Mouse (Mus musculus) CH12.LX (cell line): Measurements from ENCODE around the gene Gns. TPM values are rescaled to one million over a fixed set of nuclear protein-coding genes. Genes with fewer than 3 reads are reported as not detected.
A peak's percentile ranks its signal among the peaks of the same experiment; 100 is the strongest.

ENCODE experiments used
- DNase-seq: peaks from one replicate; pipeline ENCODE4 v3.0.0-alpha.2; 2013; ENCODE audit errors: extremely low read depth
- H3K27ac ChIP-seq: 2 replicates; pipeline ENCODE4 v1.5.1; 2012; ENCODE audit warnings: low read depth, mild to moderate bottlenecking, control low read depth, moderate library complexity; ENCODE audit not compliant: insufficient read depth
- H3K27me3 ChIP-seq: replicated peaks from 2 replicates; pipeline ENCODE3; 2012; ENCODE audit warnings: inconsistent platforms
- H3K36me3 ChIP-seq, 2 experiments: replicated peaks in 1 of 2; 2 replicates each; pipeline versions ENCODE3 to v1.6.1; 2012; ENCODE audit warnings: inconsistent platforms in 1 of 2, low read length in 1 of 2, mild to moderate bottlenecking in 1 of 2, mixed read lengths in 1 of 2, moderate library complexity in 1 of 2; ENCODE audit not compliant: control insufficient read depth in 1 of 2, insufficient read depth in 1 of 2
- H3K4me1 ChIP-seq, 2 experiments: 2 replicates each; pipeline ENCODE4 v1.6.1; 2012; ENCODE audit warnings: inconsistent platforms in 1 of 2, moderate library complexity in 1 of 2; ENCODE audit not compliant: insufficient read depth in 2 of 2, control insufficient read depth in 1 of 2
- H3K4me2 ChIP-seq: 2 replicates; pipeline ENCODE4 v1.6.1; 2012; ENCODE audit warnings: low read depth, mild to moderate bottlenecking, control low read depth; ENCODE audit not compliant: poor library complexity, insufficient read depth, severe bottlenecking
- H3K4me3 ChIP-seq, 3 experiments: fragments of 150-350 bp in 1 of 3; sonication (generic) in 1 of 3; replicated peaks in 1 of 3; 2 replicates each; pipeline versions ENCODE3 to v1.5.1; 2011 to 2012; ENCODE audit warnings: low read depth in 2 of 3, low read length in 2 of 3, mild to moderate bottlenecking in 2 of 3, moderate library complexity in 2 of 3, control low read depth in 1 of 3, improper control_type of control experiment in 1 of 3, inconsistent platforms in 1 of 3, mixed read lengths in 1 of 3; ENCODE audit not compliant: poor library complexity in 1 of 3
- H3K79me2 ChIP-seq: replicated peaks from 2 replicates; pipeline ENCODE4 v1.6.1; 2012; ENCODE audit warnings: mild to moderate bottlenecking, moderate library complexity; ENCODE audit not compliant: control insufficient read depth, poor library complexity, insufficient read depth, severe bottlenecking; ENCODE audit errors: extremely low read depth
- H3K9ac ChIP-seq: 2 replicates; pipeline ENCODE4 v1.6.1; 2012; ENCODE audit warnings: low read depth, mild to moderate bottlenecking, control low read depth, moderate library complexity; ENCODE audit not compliant: insufficient read depth
- H3K9me3 ChIP-seq: replicated peaks from 2 replicates; pipeline ENCODE3; 2012; ENCODE audit warnings: low read length, inconsistent platforms, mixed read lengths
- BHLHE40 ChIP-seq: IDR thresholded peaks from 2 replicates; pipeline ENCODE4 v1.6.1; 2011; ENCODE audit warnings: mild to moderate bottlenecking, low read depth, low read length, improper control_type of control experiment
- CHD1 ChIP-seq: IDR thresholded peaks from 2 replicates; pipeline ENCODE4 v1.6.1; 2012; ENCODE audit warnings: low read depth, low read length, improper control_type of control experiment, inconsistent platforms
- E2F4 ChIP-seq: IDR thresholded peaks from 2 replicates; pipeline ENCODE4 v1.6.1; 2011; ENCODE audit warnings: low read depth, low read length, improper control_type of control experiment; ENCODE audit not compliant: insufficient replicate concordance
- EP300 ChIP-seq: IDR thresholded peaks from 2 replicates; pipeline ENCODE4 v1.6.1; 2011; ENCODE audit warnings: low read length, improper control_type of control experiment
- ETS1 ChIP-seq: conservative IDR thresholded peaks from 2 replicates; pipeline ENCODE4 v1.6.1; 2012; ENCODE audit warnings: low read depth, mild to moderate bottlenecking, inconsistent platforms, low read length, improper control_type of control experiment, moderate library complexity
- GABPA ChIP-seq: IDR thresholded peaks from 2 replicates; pipeline ENCODE4 v1.6.1; 2012; ENCODE audit warnings: low read depth, low read length, improper control_type of control experiment, inconsistent platforms; ENCODE audit not compliant: insufficient replicate concordance
- HCFC1 ChIP-seq: IDR thresholded peaks from 2 replicates; pipeline ENCODE4 v1.6.1; 2012; ENCODE audit warnings: low read depth, mild to moderate bottlenecking, inconsistent platforms, low read length, improper control_type of control experiment
- IRF4 ChIP-seq: IDR thresholded peaks from 2 replicates; pipeline ENCODE4 v1.6.1; 2014; ENCODE audit warnings: low read depth, mild to moderate bottlenecking, inconsistent platforms, low read length, improper control_type of control experiment
- JUND ChIP-seq: conservative IDR thresholded peaks from 2 replicates; pipeline ENCODE4 v1.6.1; 2011; ENCODE audit warnings: low read depth, low read length, improper control_type of control experiment
- MAX ChIP-seq: IDR thresholded peaks from 2 replicates; pipeline ENCODE4 v1.6.1; 2011; ENCODE audit warnings: low read length, improper control_type of control experiment
- MEF2A ChIP-seq: IDR thresholded peaks from 2 replicates; pipeline ENCODE4 v1.6.1; 2014; ENCODE audit warnings: low read depth, mild to moderate bottlenecking, inconsistent platforms, low read length, improper control_type of control experiment, borderline replicate concordance
- MXI1 ChIP-seq: IDR thresholded peaks from 2 replicates; pipeline ENCODE4 v1.6.1; 2011; ENCODE audit warnings: mild to moderate bottlenecking, low read depth, low read length, improper control_type of control experiment
- MYC ChIP-seq: IDR thresholded peaks from 2 replicates; pipeline ENCODE4 v1.6.1; 2011; ENCODE audit warnings: low read depth, mild to moderate bottlenecking, improper control_type of control experiment, low read length
- NELFE ChIP-seq: IDR thresholded peaks from 2 replicates; pipeline ENCODE4 v1.6.1; 2011; ENCODE audit warnings: low read depth, low read length, improper control_type of control experiment
- PAX5 ChIP-seq: IDR thresholded peaks from 2 replicates; pipeline ENCODE4 v1.6.1; 2012; ENCODE audit warnings: low read length, inconsistent platforms, mixed read lengths
- POLR2AphosphoS2 ChIP-seq: IDR thresholded peaks from 2 replicates; pipeline ENCODE4 v1.6.1; 2011; ENCODE audit warnings: low read depth, low read length, improper control_type of control experiment
- RCOR1 ChIP-seq: conservative IDR thresholded peaks from 2 replicates; pipeline ENCODE4 v1.6.1; 2012; ENCODE audit warnings: low read depth, mild to moderate bottlenecking, inconsistent platforms, low read length, improper control_type of control experiment
- SIN3A ChIP-seq: IDR thresholded peaks from 2 replicates; pipeline ENCODE4 v1.6.1; 2012; ENCODE audit warnings: low read length, improper control_type of control experiment, inconsistent platforms
- TCF12 ChIP-seq: IDR thresholded peaks from 2 replicates; pipeline ENCODE4 v1.6.1; 2014; ENCODE audit warnings: low read depth, mild to moderate bottlenecking, inconsistent platforms, low read length, improper control_type of control experiment
- USF1 ChIP-seq: IDR thresholded peaks from 2 replicates; pipeline ENCODE4 v1.6.1; 2014; ENCODE audit warnings: low read depth, mild to moderate bottlenecking, inconsistent platforms, low read length, improper control_type of control experiment
- dilution Hi-C: fragments of 300-500 bp; cut with MboI; formaldehyde crosslinking; loops from 2 replicates; pipeline ENCODE4 v1.14.3; 2020; ENCODE audit warnings: low sequenced_read_pairs; ENCODE audit not compliant: extremely low pct_unique_long_range_greater_than_20kb, extremely low pct_ligation_motif_present
- in situ Hi-C: fragments of 300-500 bp; cut with MboI; formaldehyde crosslinking; loops from 3 replicates; pipeline ENCODE4 v1.14.3; 2019; ENCODE audit warnings: low sequenced_read_pairs, low pct_ligation_motif_present, low pct_unique_long_range_greater_than_20kb, mixed read lengths
- polyA plus RNA-seq: library from polyadenylated mRNA; unstranded; fragments of >175 nt; gene quantifications from 2 replicates; pipeline ENCODE4 v1.2.1, GENCODE M21; 2012; ENCODE audit warnings: low read depth; ENCODE audit not compliant: insufficient read length
- total RNA-seq, 2 experiments: library from RNA; depleted of rRNA; stranded (reverse); fragments of 300-350 nt in 1 of 2; fragments of >200 nt in 1 of 2; gene quantifications; 2 replicates each; pipeline ENCODE4 v1.2.3; 2012 to 2014

Gene Gns
- total and polyA plus RNA-seq, 3 experiments = 28.7 to 104 (median 58.2) TPM

- Histone ChIP-seq H3K36me3 (peaks cover 19 to 39% of the 10 kb centered on the region in 2 experiments), H3K4me1 (peaks cover 0 to 37% of the 10 kb centered on the region in 2 experiments; a peak in 2 of 4 replicates), H3K4me3 (peak overlapping the region; percentile 78 to 99 (median 88)), H3K27ac (peak overlapping the region; percentile 63), H3K9ac (peak overlapping the region; percentile 77), H3K79me2 (peaks cover 23% of the 10 kb centered on the region), H3K9me3 (peaks cover 6% of the 10 kb centered on the region), H3K4me2 (peak overlapping the region; percentile 94), H3K27me3 (no peaks in the 10 kb centered on the region)
- dilution Hi-C loops = no loop called here
- no peak for TF ChIP-seq CHD1
- no peak for TF ChIP-seq PAX5
- peak; percentile 61 for TF ChIP-seq JUND
- peak; percentile 53; the same call in 1 of the 2 replicates for TF ChIP-seq MEF2A
- no peak for TF ChIP-seq RCOR1
- TF ChIP-seq USF1 = 0 out of 2 replicates have a peak, but pooled peaks have one; percentile 1
- TF ChIP-seq MXI1 = peak; percentile 92
- peak; percentile 97 for TF ChIP-seq BHLHE40
- TF ChIP-seq MYC = peak; percentile 82
- TF ChIP-seq IRF4 = peak; percentile 93
- peak; percentile 89 for TF ChIP-seq MAX
- TF ChIP-seq SIN3A = peak; percentile 97; the same call in 1 of the 2 replicates
- TF ChIP-seq TCF12 = peak; percentile 71
- TF ChIP-seq EP300 = peak; percentile 88
- TF ChIP-seq NELFE = no peak
- TF ChIP-seq ETS1 = peak; percentile 99
- in situ Hi-C loops = no loop called here
- DNase-seq = peak; percentile 64
Measured at GRCm38 (mm10) chr10:121365781-121366272, 937 bp downstream of the Gns start.

GRCm38 (mm10) chr10:121367271-121367670, 2.4 kb downstream of the Gns start:
- TF ChIP-seq BHLHE40 (no peak), POLR2AphosphoS2 (no peak), E2F4 (no peak), SIN3A (no peak), GABPA (no peak), USF1 (no peak), HCFC1 (no peak), NELFE (no peak)
- Histone ChIP-seq H3K27ac (no peak overlapping the region), H3K9ac (no peak overlapping the region), H3K36me3 (peaks cover 25 to 51% of the 10 kb centered on the region in 2 experiments), H3K4me2 (no peak overlapping the region), H3K4me3 (no peak overlapping the region), H3K79me2 (peaks cover 23% of the 10 kb centered on the region), H3K4me1 (peaks cover 0 to 37% of the 10 kb centered on the region in 2 experiments; a peak in 2 of 4 replicates), H3K9me3 (peaks cover 6% of the 10 kb centered on the region), H3K27me3 (no peaks in the 10 kb centered on the region)
- dilution Hi-C loops (no loop called here), in situ Hi-C loops (no loop called here)
- DNase-seq = no peak
